Mouse (Mus musculus): ENCODE data around the gene Lenep. TPM values are rescaled to one million over a fixed set of nuclear protein-coding genes. Genes with fewer than 3 reads are reported as not detected.

The Lenep gene
- polyA plus RNA-seq, 1 experiment = 0.04 TPM

- H3K4me1 ChIP-seq (ENCODE audit: control insufficient read depth) = peaks cover 47% of the 10 kb centered on the region
- H3K27me3 ChIP-seq (ENCODE audit: control insufficient read depth) = peaks cover 39% of the 10 kb centered on the region
- no peaks in the 10 kb centered on the region for H3K36me3 ChIP-seq (ENCODE audit: control insufficient read depth)
- peaks cover 2% of the 10 kb centered on the region; the same call in 1 of the 2 replicates for H3K9me3 ChIP-seq (ENCODE audit: control insufficient read depth, low read length)
- TF ChIP-seq GATA1 (IDR thresholded peaks at IDR 0.05; ENCODE audit: low read length) = no peak
- TF ChIP-seq TAL1 (IDR thresholded peaks at IDR 0.05; ENCODE audit: low read length) = no peak
- H3K4me3 ChIP-seq (replicated peaks) = no peak overlapping the region
Measured at GRCm38 (mm10) chr3:89388901-89389740, 13.5 kb downstream of the Lenep start.

GRCm38 (mm10) chr3:89388134-89388881 lies 14.3 kb downstream of the Lenep start:
- H3K4me3 ChIP-seq (replicated peaks) = no peak overlapping the region
- H3K4me1 ChIP-seq (ENCODE audit: control insufficient read depth) = peaks cover 39% of the 10 kb centered on the region
- H3K36me3 ChIP-seq (ENCODE audit: control insufficient read depth) = no peaks in the 10 kb centered on the region; the same call in 1 of the 2 replicates
- no peaks in the 10 kb centered on the region for H3K9me3 ChIP-seq (ENCODE audit: control insufficient read depth, low read length)
- TF ChIP-seq TAL1 (IDR thresholded peaks at IDR 0.05; ENCODE audit: low read length) = no peak
- peaks cover 31% of the 10 kb centered on the region for H3K27me3 ChIP-seq (ENCODE audit: control insufficient read depth)

GRCm38 (mm10) chr3:89387632-89388031 lies 15.0 kb downstream of the Lenep start:
- H3K4me3 ChIP-seq (replicated peaks) = no peak overlapping the region
- TF ChIP-seq TAL1 (IDR thresholded peaks at IDR 0.05; ENCODE audit: low read length) = no peak
- peaks cover 34% of the 10 kb centered on the region for H3K4me1 ChIP-seq (ENCODE audit: control insufficient read depth)
- peaks cover 25% of the 10 kb centered on the region for H3K27me3 ChIP-seq (ENCODE audit: control insufficient read depth)
- no peaks in the 10 kb centered on the region for H3K9me3 ChIP-seq (ENCODE audit: control insufficient read depth, low read length)
- no peaks in the 10 kb centered on the region; the same call in 1 of the 2 replicates for H3K36me3 ChIP-seq (ENCODE audit: control insufficient read depth)

GRCm38 (mm10) chr3:89386438-89387420 lies 15.9 kb downstream of the Lenep start:
- no peak for TF ChIP-seq TAL1 (IDR thresholded peaks at IDR 0.05; ENCODE audit: low read length)
- no peak for TF ChIP-seq GATA1 (IDR thresholded peaks at IDR 0.05; ENCODE audit: low read length)
- H3K9me3 ChIP-seq (ENCODE audit: control insufficient read depth, low read length) = no peaks in the 10 kb centered on the region
- H3K36me3 ChIP-seq (ENCODE audit: control insufficient read depth) = no peaks in the 10 kb centered on the region; the same call in 1 of the 2 replicates
- peaks cover 16% of the 10 kb centered on the region for H3K27me3 ChIP-seq (ENCODE audit: control insufficient read depth)
- H3K4me3 ChIP-seq (replicated peaks) = no peak overlapping the region
- H3K4me1 ChIP-seq (ENCODE audit: control insufficient read depth) = peaks cover 25% of the 10 kb centered on the region

GRCm38 (mm10) chr3:89385451-89385850 lies 17.1 kb downstream of the Lenep start:
- Histone ChIP-seq H3K27me3 (ENCODE audit: control insufficient read depth) (peaks cover 5% of the 10 kb centered on the region; the same call in 1 of the 2 replicates), H3K9me3 (ENCODE audit: control insufficient read depth, low read length) (no peaks in the 10 kb centered on the region), H3K36me3 (ENCODE audit: control insufficient read depth) (peaks cover 4% of the 10 kb centered on the region; the same call in 1 of the 2 replicates), H3K4me3 (replicated peaks) (no peak overlapping the region), H3K4me1 (ENCODE audit: control insufficient read depth) (peaks cover 21% of the 10 kb centered on the region)
- TF ChIP-seq TAL1 (IDR thresholded peaks at IDR 0.05; ENCODE audit: low read length) (no peak), GATA1 (IDR thresholded peaks at IDR 0.05; ENCODE audit: low read length) (no peak)

GRCm38 (mm10) chr3:89384331-89385076 lies 18.1 kb downstream of the Lenep start:
- H3K4me1 ChIP-seq (ENCODE audit: control insufficient read depth) = peaks cover 19% of the 10 kb centered on the region
- H3K9me3 ChIP-seq (ENCODE audit: control insufficient read depth, low read length) = no peaks in the 10 kb centered on the region
- H3K4me3 ChIP-seq (replicated peaks) = no peak overlapping the region
- H3K36me3 ChIP-seq (ENCODE audit: control insufficient read depth) = peaks cover 12% of the 10 kb centered on the region
- TF ChIP-seq GATA1 (IDR thresholded peaks at IDR 0.05; ENCODE audit: low read length) (no peak), TAL1 (IDR thresholded peaks at IDR 0.05; ENCODE audit: low read length) (no peak)
- H3K27me3 ChIP-seq (ENCODE audit: control insufficient read depth) = no peaks in the 10 kb centered on the region

- Histone ChIP-seq H3K4me1 (ENCODE audit: control insufficient read depth) (peaks cover 19% of the 10 kb centered on the region), H3K27me3 (ENCODE audit: control insufficient read depth) (no peaks in the 10 kb centered on the region), H3K4me3 (replicated peaks) (no peak overlapping the region), H3K36me3 (ENCODE audit: control insufficient read depth) (peaks cover 14% of the 10 kb centered on the region), H3K9me3 (ENCODE audit: control insufficient read depth, low read length) (no peaks in the 10 kb centered on the region)
- no peak for TF ChIP-seq TAL1 (IDR thresholded peaks at IDR 0.05; ENCODE audit: low read length)
- no peak for TF ChIP-seq GATA1 (IDR thresholded peaks at IDR 0.05; ENCODE audit: low read length)
Measured at GRCm38 (mm10) chr3:89383651-89384255, 18.8 kb downstream of the Lenep start.

- H3K9me3 ChIP-seq (ENCODE audit: control insufficient read depth, low read length) = no peaks in the 10 kb centered on the region
- peaks cover 19% of the 10 kb centered on the region for H3K4me1 ChIP-seq (ENCODE audit: control insufficient read depth)
- H3K36me3 ChIP-seq (ENCODE audit: control insufficient read depth) = peaks cover 14% of the 10 kb centered on the region
- TF ChIP-seq TAL1 (IDR thresholded peaks at IDR 0.05; ENCODE audit: low read length) = no peak
- TF ChIP-seq GATA1 (IDR thresholded peaks at IDR 0.05; ENCODE audit: low read length) = no peak
- no peaks in the 10 kb centered on the region for H3K27me3 ChIP-seq (ENCODE audit: control insufficient read depth)
- H3K4me3 ChIP-seq (replicated peaks) = no peak overlapping the region
Measured at GRCm38 (mm10) chr3:89382950-89383349, 19.6 kb downstream of the Lenep start.

Measured in erythroblast, embryonic 14.5 days (primary cell).